Mouse (Mus musculus) liver, postnatal 0 days (tissue): ENCODE measurements around the gene Pgm5.

Experiments used
- CTCF ChIP-seq: sonication (generic); IDR thresholded peaks from 2 replicates; pipeline ENCODE4 v1.5.1; 2016; ENCODE audit warnings: antibody characterized with exemption, low read depth
- EP300 ChIP-seq: IDR thresholded peaks from 2 replicates; pipeline ENCODE4 v1.6.1; 2016; ENCODE audit warnings: antibody characterized with exemption, low read depth, mild to moderate bottlenecking

- no peak for TF ChIP-seq EP300
- TF ChIP-seq CTCF = no peak
Measured at GRCm38 (mm10) chr19:24806013-24806412, 55.6 kb downstream of the Pgm5 start.
